Mouse (Mus musculus) heart, adult 9 months (tissue): Measurements from ENCODE around the gene Trim2.

Experiments used
- DNase-seq, 2 experiments: peaks; one replicate each; pipeline ENCODE4 v3.0.0; 2022; ENCODE audit warnings: low spot score in 2 of 2

Trim2 gene

GRCm38 (mm10) chr3:84136509-84136908 lies 170.2 kb downstream of the Trim2 start:
- no peak for DNase-seq

DNA sequence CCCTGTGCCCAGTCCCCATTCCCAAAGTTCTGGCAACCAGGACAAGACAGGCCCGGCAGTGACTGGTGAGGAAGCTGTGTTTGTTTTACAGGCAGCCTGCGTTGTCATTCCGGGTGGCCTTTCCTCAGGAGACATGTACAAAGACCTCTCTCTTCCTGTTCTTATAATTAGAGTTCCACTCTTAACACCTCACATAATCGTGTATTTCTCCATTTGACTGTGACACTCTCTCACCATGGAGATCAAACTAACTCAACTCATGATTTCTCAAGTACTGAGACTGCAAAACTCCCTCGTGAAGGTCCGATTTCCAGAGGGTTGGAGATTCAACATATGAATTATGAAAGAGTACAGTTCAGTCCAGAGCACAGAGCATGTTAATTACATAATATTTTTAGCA lies 170.7 kb downstream of the Trim2 start:
- DNase-seq, result no peak

- no peak for DNase-seq
These were observed 171.3 kb downstream of the Trim2 start for GRCm38 (mm10) chr3:84135387-84135786.

DNA sequence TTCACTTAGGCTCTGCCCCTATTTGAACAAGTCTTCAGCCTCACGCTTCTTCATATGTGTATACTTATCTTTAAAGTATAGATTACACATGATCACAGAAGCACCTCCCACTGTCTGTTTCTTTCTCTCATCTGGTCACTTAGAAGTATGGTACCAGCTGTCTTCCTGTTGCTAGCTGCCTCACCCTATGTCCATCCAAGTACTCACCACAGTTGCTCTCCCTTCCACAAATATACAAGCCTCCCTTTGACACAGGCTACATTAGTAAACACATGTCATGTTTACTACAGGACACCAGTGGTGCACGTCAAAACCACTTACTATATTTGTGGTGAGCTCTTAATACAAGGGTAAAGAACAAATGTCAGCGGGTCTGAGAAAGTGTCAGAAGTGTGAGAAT lies 175.3 kb downstream of the Trim2 start:
- DNase-seq, result no peak

DNA sequence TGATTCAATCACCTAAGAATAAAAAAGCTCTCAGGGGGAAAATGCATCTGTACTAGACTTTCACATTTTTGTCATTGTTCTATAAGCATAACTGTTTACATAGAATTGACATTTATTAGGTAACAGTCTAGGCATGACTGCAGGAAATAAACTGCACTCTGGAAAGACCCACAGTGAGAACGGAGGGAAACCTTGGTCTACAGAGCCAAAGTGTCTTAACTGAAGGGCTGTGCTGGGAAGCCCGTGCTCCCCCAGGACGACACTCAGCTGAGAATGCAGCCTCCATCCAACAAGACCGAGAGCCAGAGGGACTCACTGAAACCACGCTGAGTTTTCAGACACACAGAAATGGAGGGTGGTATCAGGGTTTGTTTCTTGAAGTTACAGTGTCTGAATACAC lies 175.9 kb downstream of the Trim2 start:
- DNase-seq, result no peak

DNA sequence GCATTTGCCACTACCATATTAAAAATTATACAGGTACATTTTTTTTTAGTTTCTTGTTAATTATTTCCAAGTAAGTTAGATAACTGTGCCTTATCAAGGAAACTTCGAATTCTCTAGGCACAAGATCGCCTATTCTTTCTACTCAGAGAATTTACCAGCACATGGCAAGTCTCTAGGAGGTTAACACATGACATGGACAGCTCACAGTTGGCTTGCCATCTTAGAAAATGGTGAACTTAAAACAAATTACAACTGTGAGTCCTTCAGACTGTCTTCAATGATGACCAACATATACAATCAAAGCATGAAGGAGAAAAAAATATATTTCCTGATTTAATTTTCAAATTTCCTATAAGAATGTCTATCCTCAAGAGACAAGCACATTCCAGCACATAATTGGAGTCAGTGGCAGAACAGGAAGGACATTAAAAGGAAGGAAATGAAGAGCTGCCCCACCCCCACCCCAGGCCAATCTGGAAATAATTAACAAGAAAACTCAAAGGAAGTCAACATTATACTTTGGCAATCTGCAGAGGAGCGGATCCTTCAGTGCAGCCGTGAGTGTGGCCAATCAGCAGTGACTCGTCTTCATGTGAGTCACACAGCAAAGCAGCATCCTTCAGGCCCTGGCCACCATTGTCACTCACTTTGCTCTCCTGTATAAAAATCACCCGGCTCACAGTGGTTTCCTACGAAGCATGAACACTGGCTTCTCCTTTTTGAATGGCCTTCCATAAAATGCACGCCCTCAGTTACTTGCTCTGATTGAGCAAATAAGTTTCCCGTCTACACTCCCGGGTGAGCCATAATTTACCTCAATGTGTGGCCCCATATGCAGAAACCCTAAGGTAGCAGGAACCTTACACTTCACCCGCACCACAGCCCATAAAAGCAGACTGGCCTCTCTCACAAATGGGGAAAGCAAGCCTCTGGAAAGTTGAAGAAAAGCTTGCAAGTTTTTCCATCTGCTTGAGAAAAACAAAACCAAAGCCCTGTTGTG lies 177.5 kb downstream of the Trim2 start:
- DNase-seq, result peak in 1 of 2 experiments; percentile 24

DNA sequence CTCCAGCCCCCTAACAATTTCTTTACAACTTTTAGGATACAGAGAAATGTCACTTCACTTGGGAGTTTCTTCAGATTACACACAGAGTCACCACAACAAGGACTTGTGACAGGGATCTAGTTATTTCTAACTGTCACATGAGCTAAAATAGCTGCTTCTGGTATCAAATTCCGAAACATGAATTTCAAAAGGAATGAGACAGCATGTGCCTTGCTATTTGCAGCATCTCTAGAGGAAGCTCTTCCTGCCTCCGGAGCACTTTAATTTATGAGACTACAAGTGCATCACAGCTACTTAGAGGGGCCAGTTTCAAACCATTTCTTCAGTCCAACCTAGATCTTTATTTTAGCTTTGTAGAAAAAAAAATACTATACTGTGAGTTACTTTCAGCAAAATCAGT lies 179.2 kb downstream of the Trim2 start:
- no peak for DNase-seq

- DNase-seq, result no peak
These were observed 180.0 kb downstream of the Trim2 start for GRCm38 (mm10) chr3:84126721-84127120.

DNA sequence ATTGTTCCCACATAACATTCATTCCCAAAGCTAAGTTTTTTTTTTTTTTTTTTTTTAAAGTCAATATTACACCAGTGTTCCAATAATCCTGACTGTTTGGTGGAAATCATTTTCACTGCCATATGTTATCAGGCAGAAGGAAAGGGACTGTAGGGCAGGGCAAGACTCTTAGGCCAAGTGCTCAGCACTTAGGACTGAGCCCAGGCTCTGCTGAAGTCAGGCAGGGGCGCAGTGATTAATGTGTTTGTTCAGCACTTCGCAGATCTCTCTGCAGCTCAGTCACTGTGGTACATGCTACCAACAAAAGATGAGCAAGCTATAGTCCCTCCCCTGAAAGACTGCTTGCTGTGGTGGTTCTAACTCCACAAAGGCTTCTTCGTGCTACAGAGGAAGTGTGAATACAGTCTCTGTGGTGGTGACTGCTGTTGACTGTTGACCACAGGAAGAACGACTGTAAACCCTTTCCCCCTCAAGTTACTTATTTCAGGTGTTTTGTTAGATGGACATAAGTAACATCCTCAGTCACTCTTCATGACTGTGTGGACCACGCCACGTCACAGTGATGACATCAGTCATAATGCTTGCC lies 180.9 kb downstream of the Trim2 start:
- DNase-seq, result no peak

DNA sequence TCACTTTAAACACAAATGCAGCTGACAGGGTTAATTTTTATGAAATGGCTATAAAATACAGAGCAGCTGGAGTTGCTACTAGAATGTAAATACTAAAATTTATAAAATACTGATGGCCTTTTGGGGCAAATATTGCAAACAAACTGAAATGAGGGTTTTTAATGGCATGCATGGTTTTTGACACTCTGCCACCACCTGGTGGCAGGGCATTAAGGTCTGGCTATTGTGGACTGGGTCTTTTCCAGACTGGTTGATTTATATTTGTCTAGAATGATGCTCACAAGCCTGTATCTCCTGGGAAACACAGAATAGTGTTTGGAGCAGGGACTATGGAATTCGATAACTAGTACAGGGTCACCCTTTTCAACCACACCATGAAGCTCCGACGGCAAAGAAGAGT lies 183.2 kb downstream of the Trim2 start:
- no peak for DNase-seq

DNA sequence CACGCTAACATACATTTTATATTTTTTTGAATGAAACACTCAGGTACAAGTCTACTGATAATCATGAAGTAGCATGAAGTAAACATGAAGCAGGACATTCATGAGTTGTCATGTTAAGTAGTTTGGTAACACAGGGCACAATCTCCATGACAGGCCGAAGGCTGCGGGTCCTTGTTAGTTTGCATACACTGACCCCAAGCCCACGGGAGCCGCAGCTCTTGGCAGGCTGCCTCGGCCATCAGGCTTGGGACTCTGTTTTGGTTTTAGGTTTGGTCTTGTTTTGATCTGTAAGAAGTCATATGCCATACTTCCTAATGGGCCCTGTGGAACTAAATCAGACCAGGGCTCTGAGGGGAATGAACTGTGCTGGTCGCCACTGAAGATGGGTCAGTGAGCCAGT lies 188.0 kb downstream of the Trim2 start:
- no peak for DNase-seq

DNA sequence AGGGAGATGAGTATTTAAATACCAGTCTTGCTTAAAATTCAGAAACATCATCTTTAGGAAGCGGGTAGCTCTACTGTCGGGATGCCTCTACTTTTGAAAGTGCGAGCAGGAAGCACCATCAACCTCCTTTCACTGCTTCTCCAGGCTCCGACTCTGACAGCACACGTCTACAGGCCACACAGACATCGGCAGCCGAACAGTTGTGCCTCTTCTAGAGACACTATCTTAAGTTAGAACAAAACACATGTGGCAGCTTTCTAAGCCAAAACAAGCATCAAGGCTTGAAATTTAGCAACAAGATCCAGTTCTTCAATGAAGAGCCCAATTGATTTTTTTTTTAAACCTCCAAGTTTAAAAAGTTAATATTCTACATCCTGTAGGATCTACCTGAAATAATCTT lies 188.5 kb downstream of the Trim2 start:
- DNase-seq, result no peak
